Mouse (Mus musculus): Measurements from ENCODE around the gene Myl10.
A peak's percentile ranks its signal among the peaks of the same experiment; 100 is the strongest.

DNA sequence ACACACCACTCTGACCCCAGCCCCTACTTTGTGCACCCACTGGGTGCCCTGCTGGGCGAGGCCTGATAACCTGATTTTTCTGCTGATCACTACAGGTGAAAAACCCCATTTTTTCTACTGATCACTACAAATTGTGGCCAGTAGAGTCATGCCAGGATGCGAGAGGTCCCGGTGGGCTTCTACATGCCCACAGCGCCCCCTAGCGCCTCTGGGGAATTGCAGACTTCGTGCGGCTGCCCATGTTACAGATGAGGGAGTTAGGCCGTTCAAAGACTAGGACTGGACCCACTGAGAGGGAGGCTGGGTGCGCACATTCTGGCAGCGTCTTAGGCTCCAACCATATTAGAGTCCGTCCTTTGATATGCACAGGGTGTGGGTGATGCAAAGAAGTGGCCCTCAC is 21.9 kb downstream of the Myl10 start:
- TF ChIP-seq POLR2A (IDR thresholded peaks at IDR 0.05; ENCODE audit: low read depth, low read length), result no peak
- TF ChIP-seq CTCF (conservative IDR thresholded peaks at IDR 0.05; ENCODE audit: insufficient read depth, insufficient read length, low read depth, low read length), result peak; percentile 25; the same call in 1 of the 2 replicates
